Mouse (Mus musculus) thymus, adult 18-20 months (tissue): ENCODE measurements at regions not wholly inside any gene's neighbourhood (a gene's known extent, or its start where the extent isn't known, plus 50 kb on each side); places are given as distances from the start of the nearest gene placed in this dataset.

ENCODE experiments used
- DNase-seq, 2 experiments: peaks; one replicate each; pipeline ENCODE4 v3.0.0; 2022; ENCODE audit warnings: mixed read lengths in 2 of 2

GRCm38 (mm10) chr19:6644871-6645270 is 102.0 kb upstream of the Slc22a12 start:
- no peak for DNase-seq

GRCm38 (mm10) chr19:6639681-6640080 is 96.8 kb upstream of the Slc22a12 start:
- DNase-seq: no peak

DNA sequence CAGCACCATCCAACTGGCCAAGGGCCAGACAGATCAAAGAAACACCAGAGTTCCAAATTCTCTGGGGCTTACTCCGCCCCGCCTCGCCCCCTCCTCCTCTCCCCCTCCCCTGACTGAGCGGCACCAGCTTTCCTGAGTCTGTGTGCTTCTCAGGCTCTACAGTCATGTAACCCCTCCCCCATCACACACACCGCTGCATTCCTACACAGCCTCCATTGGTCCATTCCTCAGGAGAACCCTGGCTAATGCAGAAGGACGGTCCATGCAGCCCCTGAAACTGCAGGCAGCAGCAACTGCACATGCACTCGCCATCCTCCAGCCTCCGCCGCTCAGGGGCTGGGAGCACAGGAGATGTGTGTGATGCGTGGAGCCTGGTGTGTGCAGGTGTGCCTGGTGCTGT is 90.6 kb upstream of the Slc22a12 start:
- no peak for DNase-seq

- no peak for DNase-seq
Observed at GRCm38 (mm10) chr19:6631817-6632216, 89.0 kb upstream of the Slc22a12 start.

DNA sequence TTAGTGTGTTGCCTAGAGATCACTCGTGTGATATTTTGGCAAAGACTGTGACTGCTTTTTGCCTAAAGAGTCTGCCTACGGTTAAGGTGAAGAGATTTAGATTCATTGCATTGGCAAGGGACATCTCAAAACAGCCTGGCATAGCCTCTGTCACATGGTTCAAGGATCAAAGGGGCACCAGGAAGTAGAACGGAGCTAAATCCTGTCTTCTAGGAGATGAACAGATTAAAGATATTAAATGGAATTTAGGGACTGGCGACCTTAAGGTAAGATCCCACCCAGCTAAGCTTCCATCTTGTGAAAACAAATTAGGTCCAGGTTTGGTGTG is 87.7 kb upstream of the Slc22a12 start:
- DNase-seq: no peak

DNA sequence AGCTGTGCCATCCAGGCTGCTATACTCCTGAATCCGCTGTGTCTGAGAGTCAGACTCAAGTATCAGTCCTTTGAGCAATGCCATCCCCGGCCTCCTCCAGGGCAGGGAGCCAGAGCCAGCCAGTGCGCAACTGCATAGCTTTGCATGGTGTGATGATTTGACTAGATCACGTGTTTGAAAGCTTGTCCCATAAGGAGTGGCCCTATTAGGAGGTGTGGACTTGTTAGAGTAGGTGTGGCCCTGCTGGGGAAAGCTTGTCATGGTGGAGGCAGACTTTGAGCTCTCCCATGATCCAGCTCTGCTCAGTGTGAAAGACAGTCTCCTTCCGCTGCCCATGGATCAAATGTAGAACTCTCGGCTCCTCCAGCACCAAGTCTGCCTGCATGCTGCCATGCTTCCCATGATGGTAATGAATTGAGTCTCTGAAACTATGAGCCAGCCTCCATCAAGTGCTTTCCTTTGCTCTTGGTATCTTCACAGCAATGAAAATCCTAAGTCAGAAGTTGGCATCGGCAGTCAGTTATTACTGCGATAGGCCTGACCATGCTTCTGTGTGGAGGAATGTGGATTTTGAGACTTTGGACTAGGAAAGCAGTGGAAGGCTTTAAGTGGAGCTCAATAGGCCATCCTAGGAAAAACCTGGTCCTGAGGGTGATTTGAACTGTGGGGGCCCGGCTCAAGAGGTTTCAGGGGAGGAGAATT is 87.2 kb upstream of the Slc22a12 start:
- DNase-seq: no peak

DNA sequence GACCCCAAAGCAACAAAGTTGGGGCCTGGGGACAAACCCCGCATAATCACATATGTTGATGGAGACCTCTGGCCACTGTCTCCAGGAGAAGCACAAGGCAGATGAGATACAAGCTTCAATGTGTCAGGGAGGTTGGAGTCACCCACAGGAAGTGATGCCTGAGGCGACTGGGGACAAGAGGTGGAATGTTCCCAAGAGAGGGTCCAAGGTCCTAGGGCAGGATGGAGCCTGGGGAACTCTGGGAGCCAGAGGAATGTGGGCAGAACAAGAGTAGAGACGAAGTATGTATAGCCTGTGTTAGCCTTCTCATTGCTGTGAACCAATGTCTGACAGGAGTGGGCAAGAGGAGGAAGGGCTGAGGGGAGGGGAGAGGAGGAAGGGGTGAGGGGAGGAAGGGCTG is 82.7 kb upstream of the Slc22a12 start:
- no peak for DNase-seq

DNA sequence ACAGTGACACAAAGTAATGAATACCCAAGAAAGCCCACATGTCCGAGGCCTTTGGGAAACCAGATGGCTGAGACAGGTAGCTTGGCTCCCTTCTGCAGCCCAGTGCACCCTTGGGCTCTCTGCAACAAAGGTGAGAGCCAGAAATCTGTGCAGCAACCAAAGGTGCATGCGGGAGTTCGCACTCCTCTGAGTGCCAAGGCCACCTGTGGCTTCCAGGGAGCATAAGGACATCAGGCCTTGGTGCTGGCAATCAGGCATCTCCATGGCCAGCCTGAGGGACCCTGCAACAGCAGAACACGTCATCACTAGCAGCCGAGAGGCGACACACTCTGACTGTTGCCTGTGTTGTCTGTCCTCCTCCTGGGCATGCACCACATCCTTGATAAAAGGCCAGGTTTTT is 78.2 kb upstream of the Slc22a12 start:
- DNase-seq: no peak

GRCm38 (mm10) chr19:6619546-6619945 is 76.7 kb upstream of the Slc22a12 start:
- DNase-seq: no peak

DNA sequence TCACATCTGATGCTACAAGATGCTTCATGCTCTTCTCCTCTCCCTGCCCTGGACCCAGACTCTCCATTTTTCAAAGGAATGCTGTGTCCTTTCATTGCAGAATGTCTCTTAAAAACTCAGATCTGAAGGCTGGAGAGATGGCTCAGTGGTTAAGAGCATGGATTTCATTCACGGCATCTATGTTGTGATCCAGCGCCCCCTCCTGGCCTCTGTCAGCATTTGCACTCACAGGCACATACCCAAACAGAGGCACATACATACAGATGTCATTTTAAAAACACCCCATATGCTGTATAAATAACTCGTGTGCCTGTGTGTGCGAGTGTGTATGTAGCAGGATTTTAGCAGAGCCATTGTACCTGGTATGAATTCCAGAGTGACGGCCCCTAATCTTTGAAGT is 73.8 kb upstream of the Slc22a12 start:
- DNase-seq: no peak

- DNase-seq: no peak
Observed at GRCm38 (mm10) chr19:6612441-6612840, 69.6 kb upstream of the Slc22a12 start.

GRCm38 (mm10) chr19:6611921-6612320 is 69.1 kb upstream of the Slc22a12 start:
- no peak for DNase-seq

GRCm38 (mm10) chr19:6610715-6611114 is 67.9 kb upstream of the Slc22a12 start:
- DNase-seq: no peak

GRCm38 (mm10) chr19:6610051-6610450 is 67.2 kb upstream of the Slc22a12 start:
- no peak for DNase-seq

- no peak for DNase-seq
Observed at GRCm38 (mm10) chr19:6607501-6607900, 64.7 kb upstream of the Slc22a12 start.

GRCm38 (mm10) chr19:6606667-6607066 is 63.8 kb upstream of the Slc22a12 start:
- no peak for DNase-seq

DNA sequence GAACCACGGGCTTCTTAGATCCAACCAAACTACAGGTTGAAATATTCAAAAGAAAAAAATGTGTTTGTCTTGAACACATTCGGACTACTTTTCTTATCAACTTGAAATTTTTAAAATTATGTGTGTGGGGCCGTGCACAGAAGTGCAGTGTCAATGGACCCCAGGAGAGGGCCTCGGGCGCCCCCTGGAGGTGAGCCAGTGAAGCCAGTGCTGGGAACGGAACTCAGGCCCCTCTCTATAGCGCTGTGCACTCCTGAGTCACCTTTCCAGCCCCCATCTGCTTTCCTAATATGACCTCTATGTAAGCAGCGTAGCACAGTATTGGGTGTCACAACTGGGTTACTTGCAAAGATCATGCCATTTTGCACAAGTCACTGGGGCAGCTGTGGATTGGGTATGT is 61.9 kb upstream of the Slc22a12 start:
- no peak for DNase-seq

GRCm38 (mm10) chr19:6600873-6601530 is 58.2 kb upstream of the Slc22a12 start:
- no peak for DNase-seq

DNA sequence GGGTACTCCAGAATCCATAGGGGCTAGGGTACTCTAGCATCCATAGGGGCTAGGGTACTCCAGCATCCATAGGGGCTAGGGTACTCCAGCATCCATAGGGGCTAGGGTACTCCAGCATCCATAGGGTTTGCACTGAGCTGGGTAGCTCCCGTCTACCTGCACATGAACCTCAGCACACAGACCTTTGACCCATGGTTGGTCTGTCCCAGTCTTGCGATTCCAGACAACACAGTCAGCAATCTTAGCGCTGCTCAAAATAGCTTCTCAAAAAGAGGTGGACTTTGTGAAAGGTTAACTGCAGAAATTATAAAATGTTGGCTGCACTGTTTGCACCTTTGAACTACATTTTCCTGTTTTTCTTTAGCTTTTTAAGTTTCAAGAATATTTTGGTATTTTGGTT is 56.4 kb upstream of the Slc22a12 start:
- no peak for DNase-seq

DNA sequence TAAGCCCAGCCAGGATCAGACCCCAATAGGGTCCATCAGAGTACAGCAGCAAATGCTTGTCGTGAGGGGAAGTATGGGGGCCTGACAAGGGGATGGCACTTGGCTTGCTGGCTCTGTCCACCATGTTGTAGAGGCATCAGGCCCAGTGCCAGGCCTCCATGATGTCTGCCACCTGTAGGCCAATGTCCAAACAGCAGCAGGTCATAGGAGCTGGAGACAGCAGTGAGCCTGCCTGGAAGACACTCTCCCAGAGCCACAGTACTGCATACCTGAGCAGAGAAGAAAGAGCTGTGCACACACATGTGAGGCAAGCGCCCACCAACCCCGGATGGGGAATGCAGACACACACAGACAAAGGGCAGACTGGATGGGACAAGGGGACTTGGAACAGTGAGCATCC is 55.4 kb upstream of the Slc22a12 start:
- DNase-seq: no peak

DNA sequence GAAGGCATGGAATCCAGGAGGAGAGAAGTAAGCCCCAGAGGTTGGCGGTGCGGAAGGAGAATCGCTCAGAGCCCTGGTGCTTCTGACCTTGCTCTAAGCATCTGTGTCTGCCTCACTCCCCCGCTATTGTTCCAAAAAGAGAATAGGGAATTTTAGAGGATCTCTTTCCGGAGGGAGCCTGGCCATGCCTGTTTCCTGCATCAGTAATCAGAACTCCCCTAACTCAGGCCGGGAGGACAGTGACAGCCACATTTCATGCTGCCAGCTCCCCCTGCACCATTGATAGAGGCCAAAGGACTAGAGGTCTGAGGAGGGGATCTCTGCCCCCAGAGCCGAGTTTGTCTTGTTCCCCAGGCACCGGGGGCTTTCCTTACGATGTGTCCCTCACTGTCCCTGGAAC is 53.0 kb upstream of the Slc22a12 start:
- DNase-seq: no peak
